Comparison of ENCODE assay signal across 8 mouse cellular contexts in the genomic region with DNA sequence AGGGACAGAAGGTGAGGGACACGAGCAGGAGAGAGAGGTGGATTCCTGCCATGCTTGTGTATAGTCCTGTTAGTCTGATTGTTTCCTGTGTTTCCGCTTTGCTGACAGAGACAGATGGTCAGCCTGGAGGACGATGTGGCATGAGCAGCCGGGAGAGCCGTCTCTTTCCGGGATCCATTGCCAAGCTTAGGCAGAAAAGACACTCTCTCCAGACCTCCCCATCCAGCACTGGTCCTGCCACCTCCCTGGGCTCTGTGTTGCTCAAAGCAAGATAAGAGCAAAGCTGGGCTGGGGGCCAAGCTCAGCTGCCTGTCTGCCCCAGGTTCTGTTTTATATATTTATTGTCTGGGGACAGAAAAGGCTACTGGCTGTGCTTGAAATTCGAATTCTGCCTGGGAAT. TPM values are rescaled to one million over a fixed set of nuclear protein-coding genes. Genes with fewer than 3 reads are reported as not detected.
DNase-seq lines count a peak whose midpoint lies in the region; ATAC-seq and TF ChIP-seq lines count a peak whose summit lies in the region.

No protein-coding gene starts in this region.

- H3K4me1 ChIP-seq in neural tube, embryonic 15.5 days, result peaks cover 6% of the 10 kb centered on the region; the same call in 1 of the 2 replicates
- H3K4me1 ChIP-seq in liver, adult 2 months (ENCODE audit: control insufficient read depth, insufficient read depth, low read length), result peaks cover 2% of the 10 kb centered on the region; the same call in 1 of the 2 replicates

- intact Hi-C loops in heart, postnatal 10 days (cut with DNase I), result loop anchor here (5.0 kb wide), 1 partner anchor 46 kb away; no protein-coding TSS in a partner anchor

- no peaks in the 10 kb centered on the region for H3K79me2 ChIP-seq in liver, adult 2 months (ENCODE audit: control insufficient read depth, insufficient read depth, low read length)

- H3K9ac ChIP-seq in neural tube, embryonic 15.5 days (replicated peaks), result no peak overlapping the region
- H3K9ac ChIP-seq in liver, adult 2 months (ENCODE audit: low read depth, low read length), result no peak overlapping the region

- H3K9me3 ChIP-seq in neural tube, embryonic 15.5 days (replicated peaks), result no peaks in the 10 kb centered on the region

- no peak for DNase-seq in neural tube, embryonic 10.5 days (ENCODE audit: extremely low spot score, low spot score)
- DNase-seq in cerebellum, adult 8-10 months, result peak; percentile 92
- peak; percentile 84 to 85 for DNase-seq in heart, postnatal 10 days
- DNase-seq in liver, adult 2 months (ENCODE audit: extremely low read depth, low read depth, low spot score), result peak; percentile 56
- DNase-seq in natural killer cell, adult 2 months (ENCODE audit: low spot score in 2 of 2), result no peak
- DNase-seq in right cerebral cortex, postnatal 36 days (ENCODE audit: low spot score in 2 of 2), result no peak
- no peak for DNase-seq in thymus, postnatal 0 days (ENCODE audit: low spot score)

- peaks cover 57% of the 10 kb centered on the region for H3K36me3 ChIP-seq in neural tube, embryonic 15.5 days
- peaks cover 54% of the 10 kb centered on the region for H3K36me3 ChIP-seq in liver, adult 2 months (ENCODE audit: control insufficient read depth, insufficient read depth, low read length)

- H3K27ac ChIP-seq in neural tube, embryonic 15.5 days (replicated peaks), result peak overlapping the region; percentile 23
- H3K27ac ChIP-seq in liver, adult 2 months (replicated peaks; ENCODE audit: insufficient read depth, low read depth, low read length), result no peak overlapping the region

- ATAC-seq in neural tube, embryonic 15.5 days (ENCODE audit: low FRiP score), result no peak

- TF ChIP-seq CTCF in liver, adult 2 months (IDR thresholded peaks at IDR 0.05; ENCODE audit: low read depth, low read length), result no peak

- H3K27me3 ChIP-seq in neural tube, embryonic 15.5 days (replicated peaks), result no peaks in the 10 kb centered on the region
- H3K27me3 ChIP-seq in liver, adult 2 months (ENCODE audit: control insufficient read depth, insufficient read depth, low read length), result no peaks in the 10 kb centered on the region

- WGBS in neural tube, embryonic 15.5 days, result 51% methylated on average over 7 of the region's 7 CpGs
- WGBS in liver, adult 2 months, result 23% methylated on average over 7 of the region's 7 CpGs

- TF ChIP-seq POLR2A in liver, adult 2 months (IDR thresholded peaks at IDR 0.05; ENCODE audit: extremely low read depth, insufficient read depth, low read length), result no peak

- no peak overlapping the region for H3K4me2 ChIP-seq in neural tube, embryonic 15.5 days

- H3K4me3 ChIP-seq in neural tube, embryonic 15.5 days (replicated peaks), result no peak overlapping the region
- H3K4me3 ChIP-seq in liver, adult 2 months (ENCODE audit: insufficient read depth, low read depth, low read length), result no peak overlapping the region

RNA-seq across cellular contexts. Expression of gene Spc24, which starts 12.1 kb away (rescaled TPM):
- polyA plus RNA-seq in neural tube, embryonic 15.5 days (2015; fragmentation: Nextera tagmentation; extraction: Ambion mirVana), result 17.2 and 39.7 TPM in 2 replicates
- total RNA-seq in heart, postnatal 10 days (2021), result 10 to 100 TPM; 11.9 to 14.5 TPM
- total RNA-seq in liver, adult 2 months (2014; rRNA removed), result 15.3 and 17.9 TPM in 2 replicates
- 11.6 and 14.4 TPM in 2 replicates for polyA plus RNA-seq in liver, adult 2 months (2012; rRNA removed)
- 136 and 144 TPM in 2 replicates for polyA plus RNA-seq in thymus, postnatal 0 days (2015; fragmentation: Nextera tagmentation; extraction: Ambion mirVana)

RNA-seq across cellular contexts. Expression of gene Ldlr, which starts 24.8 kb away (rescaled TPM):
- polyA plus RNA-seq in neural tube, embryonic 15.5 days (2015; fragmentation: Nextera tagmentation; extraction: Ambion mirVana), result 15.3 and 23.1 TPM in 2 replicates
- 10 to 100 TPM in 1 of 2 experiments, 1 to 10 TPM in 1; 8.5 to 10.7 TPM for total RNA-seq in heart, postnatal 10 days (2021)
- total RNA-seq in liver, adult 2 months (2014; rRNA removed), result 61.4 and 82.8 TPM in 2 replicates
- 105 and 116 TPM in 2 replicates for polyA plus RNA-seq in liver, adult 2 months (2012; rRNA removed)
- 16.9 and 21.8 TPM in 2 replicates for polyA plus RNA-seq in thymus, postnatal 0 days (2015; fragmentation: Nextera tagmentation; extraction: Ambion mirVana)

RNA-seq across cellular contexts. Expression of gene Kank2, which starts 50.5 kb away (rescaled TPM):
- 4.9 and 7.4 TPM in 2 replicates for polyA plus RNA-seq in neural tube, embryonic 15.5 days (2015; fragmentation: Nextera tagmentation; extraction: Ambion mirVana)
- total RNA-seq in heart, postnatal 10 days (2021), result 10 to 100 TPM; 49.5 to 51.9 TPM
- total RNA-seq in liver, adult 2 months (2014; rRNA removed), result 12.8 and 20.7 TPM in 2 replicates
- polyA plus RNA-seq in liver, adult 2 months (2012; rRNA removed), result 27.2 and 34.5 TPM in 2 replicates
- 1.8 and 2.0 TPM in 2 replicates for polyA plus RNA-seq in thymus, postnatal 0 days (2015; fragmentation: Nextera tagmentation; extraction: Ambion mirVana)

Comparison
In these comparisons a context has a peak if more than half of its experiments do, and no peak if none do; other contexts are left out.
1. DNase-seq: peak in cerebellum, adult 8-10 months (single experiment), heart, postnatal 10 days (2 of 2) and liver, adult 2 months (single experiment); none in neural tube, embryonic 10.5 days (single experiment), natural killer cell, adult 2 months (0 of 2), right cerebral cortex, postnatal 36 days (0 of 2) and thymus, postnatal 0 days (single experiment).